Mouse (Mus musculus) kidney, embryonic 15.5 days (tissue): ENCODE measurements around the gene Fam131a. TPM values are rescaled to one million over a fixed set of nuclear protein-coding genes. Genes with fewer than 3 reads are reported as not detected.
A peak's percentile ranks its signal among the peaks of the same experiment; 100 is the strongest.

Experiments
- ATAC-seq: fragments of 200-750 bp; cut with Nextera tagmentation; replicated peaks from 2 replicates; pipeline ENCODE4 v1.8.0; 2017; ENCODE audit warnings: moderate TSS enrichment; ENCODE audit not compliant: low FRiP score
- H3K27ac ChIP-seq: fragments of 300-500 bp; sonication (generic); 2 replicates; pipeline ENCODE4 v1.5.1; 2015; ENCODE audit warnings: mild to moderate bottlenecking, inconsistent platforms
- H3K27me3 ChIP-seq: fragments of 300-500 bp; sonication (generic); 2 replicates; pipeline ENCODE4 v1.6.1; 2015; ENCODE audit warnings: inconsistent platforms
- H3K36me3 ChIP-seq: fragments of 300-500 bp; sonication (generic); 2 replicates; pipeline ENCODE4 v1.6.1; 2015; ENCODE audit warnings: inconsistent platforms
- H3K4me1 ChIP-seq: fragments of 300-500 bp; sonication (generic); 2 replicates; pipeline ENCODE4 v1.6.1; 2015; ENCODE audit warnings: inconsistent platforms
- H3K4me2 ChIP-seq: fragments of 300-500 bp; sonication (generic); 2 replicates; pipeline ENCODE4 v1.6.1; 2015; ENCODE audit warnings: moderate library complexity, mild to moderate bottlenecking, inconsistent platforms
- H3K4me3 ChIP-seq: fragments of 300-500 bp; sonication (generic); replicated peaks from 2 replicates; pipeline ENCODE4 v1.5.1; 2015; ENCODE audit warnings: mild to moderate bottlenecking, inconsistent platforms
- H3K9ac ChIP-seq: fragments of 300-500 bp; sonication (generic); 2 replicates; pipeline ENCODE4 v1.6.1; 2015; ENCODE audit warnings: mild to moderate bottlenecking, inconsistent platforms
- H3K9me3 ChIP-seq: fragments of 300-500 bp; sonication (generic); replicated peaks from 2 replicates; pipeline ENCODE4 v1.6.1; 2016; ENCODE audit warnings: inconsistent platforms
- whole genome bisulfite sequencing: fragments of 180-500 bp; shearing (Covaris S2); methylation state at CpG from one replicate; pipeline ENCODE4 v1.1.7; 2015; ENCODE audit warnings: mixed read lengths; 5-methylcytosine and 5-hydroxymethylcytosine counted together
- polyA plus RNA-seq: library from polyadenylated mRNA; unstranded; fragments of >200 nt; fragmentation: Nextera tagmentation; extraction: Ambion mirVana; gene quantifications from 2 replicates; pipeline ENCODE4 v1.2.1, GENCODE M21; 2015

Fam131a gene
- polyA plus RNA-seq, 1 experiment from 2014 or later: 6.7 TPM

DNA sequence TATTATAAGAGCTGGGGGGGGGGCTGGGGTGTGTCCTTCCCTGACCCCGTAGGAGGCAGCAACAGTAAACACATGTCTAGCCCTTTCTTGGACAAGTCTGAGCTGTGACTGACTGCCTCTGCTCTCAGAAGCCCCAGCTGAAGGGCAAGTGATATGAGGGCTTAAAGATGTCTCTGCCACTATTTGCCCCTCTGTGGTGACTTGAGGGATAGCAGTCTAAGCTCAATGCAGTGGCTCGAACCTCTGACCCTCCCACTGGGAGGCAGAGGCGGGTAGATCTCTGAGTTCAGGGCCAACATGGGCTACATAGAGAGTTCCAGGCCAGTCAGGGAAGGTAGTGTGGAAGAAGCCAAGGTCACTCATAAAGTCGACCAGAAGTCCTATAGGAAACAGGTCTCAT is 17.8 kb downstream of the Fam131a start:
- 85% methylated on average over 4 of the region's 4 CpGs for WGBS
- H3K27me3 ChIP-seq: no peaks in the 10 kb centered on the region

DNA sequence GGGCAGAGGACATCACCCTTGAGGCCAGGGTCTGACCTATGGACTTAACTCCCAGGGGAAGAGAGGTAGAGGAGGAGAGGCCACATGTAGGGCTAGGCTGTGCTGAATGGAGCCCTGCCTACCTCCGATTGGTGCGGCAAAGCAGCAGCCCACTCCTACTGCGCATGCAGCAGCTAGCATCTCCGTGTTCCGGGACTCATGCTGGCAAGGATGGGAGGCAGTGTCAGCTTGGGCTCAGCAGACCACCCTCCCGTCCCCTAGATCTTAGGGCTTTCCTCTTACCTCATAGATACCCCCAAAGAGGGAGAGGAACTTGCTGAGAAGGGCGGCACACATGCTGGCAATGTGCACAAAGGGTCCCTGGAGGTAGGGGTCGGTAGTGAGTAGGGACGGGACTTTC is 19.1 kb downstream of the Fam131a start:
- 85% methylated on average over 9 of the region's 9 CpGs for WGBS
- peaks cover 35% of the 10 kb centered on the region for H3K4me1 ChIP-seq
- H3K4me2 ChIP-seq: no peak overlapping the region
- no peak overlapping the region for H3K4me3 ChIP-seq
- H3K27me3 ChIP-seq: no peaks in the 10 kb centered on the region
- ATAC-seq: no peak
- no peak overlapping the region for H3K9ac ChIP-seq
- H3K36me3 ChIP-seq: peaks cover 57% of the 10 kb centered on the region
- H3K27ac ChIP-seq: no peak overlapping the region
- H3K9me3 ChIP-seq: no peaks in the 10 kb centered on the region

More for the DNA sequence above, 17.8 kb downstream of the Fam131a start:
- no peak overlapping the region for H3K4me3 ChIP-seq
- H3K9me3 ChIP-seq: no peaks in the 10 kb centered on the region
- H3K4me2 ChIP-seq: no peak overlapping the region
- peaks cover 24% of the 10 kb centered on the region for H3K4me1 ChIP-seq
- ATAC-seq: no peak
- no peak overlapping the region for H3K27ac ChIP-seq
- H3K9ac ChIP-seq: no peak overlapping the region
- peaks cover 70% of the 10 kb centered on the region for H3K36me3 ChIP-seq

DNA sequence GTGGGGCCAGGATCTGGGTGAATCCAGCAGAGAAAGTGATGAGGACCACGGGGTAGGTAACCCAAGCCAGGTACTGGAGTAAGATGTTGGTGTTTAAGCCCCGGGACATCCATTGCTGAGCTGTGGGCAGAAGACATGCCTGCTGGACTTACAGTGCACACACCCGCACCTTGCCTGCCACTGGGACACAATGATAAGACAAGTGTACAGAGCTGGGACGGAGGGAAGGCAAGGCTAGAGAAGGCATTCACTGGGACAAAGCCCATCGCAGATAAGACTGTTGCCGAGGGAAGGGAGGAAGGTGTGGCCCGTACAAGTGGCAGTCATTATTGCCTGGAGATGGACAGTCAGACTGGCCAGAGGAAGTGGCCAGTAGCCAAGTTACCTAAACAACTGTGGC is 19.8 kb downstream of the Fam131a start:
- WGBS: 86% methylated on average over 7 of the region's 7 CpGs
- Histone ChIP-seq H3K27me3 (no peaks in the 10 kb centered on the region), H3K4me3 (no peak overlapping the region), H3K36me3 (peaks cover 50% of the 10 kb centered on the region), H3K4me1 (peaks cover 36% of the 10 kb centered on the region), H3K27ac (no peak overlapping the region), H3K9ac (no peak overlapping the region), H3K4me2 (no peak overlapping the region), H3K9me3 (no peaks in the 10 kb centered on the region)
- ATAC-seq: no peak

DNA sequence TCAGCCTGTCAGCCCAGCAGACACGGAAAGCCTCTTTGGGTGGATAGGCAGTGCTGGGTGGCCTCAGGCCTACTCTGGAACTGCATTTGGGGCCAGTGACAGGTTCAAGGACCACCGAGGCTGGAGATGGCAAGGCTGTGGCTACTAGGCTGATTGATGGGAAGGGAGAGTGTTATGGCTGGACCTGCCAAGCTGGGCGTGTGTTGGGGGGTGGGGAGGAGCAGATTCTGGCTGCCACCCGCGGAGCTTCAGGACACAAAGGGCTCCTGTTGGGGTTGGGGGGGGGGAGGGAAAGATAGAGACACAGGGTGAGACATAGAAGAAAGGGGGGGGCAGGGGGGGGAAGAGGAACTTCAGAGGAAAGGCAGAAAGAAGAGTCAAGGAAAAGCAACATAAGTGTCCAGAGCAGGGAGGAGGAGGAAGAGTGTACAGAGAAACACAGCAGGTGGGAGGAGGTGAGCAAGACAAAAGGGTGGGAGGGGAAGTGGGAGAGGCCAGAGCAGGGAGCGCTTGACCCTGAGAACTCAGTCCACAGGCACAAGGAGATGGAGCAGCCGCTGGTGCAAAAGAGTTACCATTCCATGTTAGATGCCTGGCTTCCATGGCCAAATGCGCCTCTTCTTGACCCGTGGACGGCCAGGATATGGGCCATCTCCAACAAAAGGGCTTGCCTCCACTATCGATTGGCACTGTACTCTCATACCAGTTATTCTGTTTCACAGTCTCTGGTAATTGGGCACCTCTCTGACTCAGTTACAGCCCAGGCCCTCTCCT is 21.5 kb downstream of the Fam131a start:
- peaks cover 37% of the 10 kb centered on the region for H3K36me3 ChIP-seq
- H3K9ac ChIP-seq: peak overlapping the region; percentile 29
- peak overlapping the region; percentile 76 for H3K4me3 ChIP-seq

DNA sequence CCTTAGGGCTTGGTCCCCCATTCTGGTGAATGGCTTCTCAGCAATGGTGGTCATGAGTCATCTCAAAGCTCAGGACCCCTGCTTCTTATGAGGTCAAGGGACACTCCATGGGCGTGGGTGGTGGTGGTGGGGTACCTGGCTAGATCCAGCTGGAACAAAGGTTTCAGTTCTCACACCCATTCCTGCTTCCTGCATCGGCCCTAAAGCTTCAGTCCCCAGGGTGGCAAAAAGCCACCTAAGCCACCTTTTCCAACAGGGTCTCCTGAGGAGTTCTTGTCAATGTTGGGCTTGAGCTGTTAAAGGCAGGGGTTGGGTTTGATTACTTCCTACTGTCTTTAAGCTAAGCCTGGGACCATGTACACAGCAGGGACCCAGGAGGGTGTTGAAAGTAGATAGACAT is 22.1 kb downstream of the Fam131a start:
- Histone ChIP-seq H3K4me2 (peak overlapping the region; percentile 85), H3K4me1 (peaks cover 42% of the 10 kb centered on the region), H3K27ac (no peak overlapping the region), H3K9ac (peak overlapping the region; percentile 77), H3K27me3 (no peaks in the 10 kb centered on the region), H3K36me3 (peaks cover 41% of the 10 kb centered on the region), H3K9me3 (no peaks in the 10 kb centered on the region), H3K4me3 (peak overlapping the region; percentile 76)
- WGBS: 61% methylated on average over 2 of the region's 2 CpGs
- no peak for ATAC-seq

More for the DNA sequence above, 21.5 kb downstream of the Fam131a start:
- H3K9me3 ChIP-seq: no peaks in the 10 kb centered on the region
- no peak for ATAC-seq
- peak overlapping the region; percentile 85 for H3K4me2 ChIP-seq
- H3K27ac ChIP-seq: no peak overlapping the region
- H3K27me3 ChIP-seq: no peaks in the 10 kb centered on the region
- WGBS: 35% methylated on average over 11 of the region's 11 CpGs
- peaks cover 42% of the 10 kb centered on the region for H3K4me1 ChIP-seq

DNA sequence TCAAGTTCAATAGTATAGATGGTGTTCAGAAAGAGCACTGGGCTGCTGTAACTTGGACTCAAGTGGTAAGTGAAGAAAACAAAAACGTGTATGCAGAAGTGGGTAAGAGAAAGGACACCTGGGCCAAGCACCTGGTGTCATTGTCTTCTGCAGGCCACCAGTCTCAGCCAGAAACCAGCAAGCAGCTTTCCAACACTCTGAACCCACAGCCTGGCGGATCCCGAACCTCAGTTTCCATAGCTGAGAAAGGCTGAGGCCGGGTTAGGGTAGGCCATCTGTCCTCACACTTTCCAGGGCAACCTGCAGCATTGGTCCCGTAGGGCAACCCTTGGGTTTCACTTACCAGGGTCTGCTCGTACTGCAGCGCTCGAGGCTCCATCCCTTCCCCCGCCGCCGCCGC is 22.5 kb downstream of the Fam131a start:
- peak overlapping the region; percentile 77 for H3K9ac ChIP-seq
- peak overlapping the region; percentile 76 for H3K4me3 ChIP-seq
- H3K4me1 ChIP-seq: peaks cover 42% of the 10 kb centered on the region
- ATAC-seq: no peak
- no peaks in the 10 kb centered on the region for H3K9me3 ChIP-seq
- H3K4me2 ChIP-seq: peak overlapping the region; percentile 85
- peak overlapping the region; percentile 99 for H3K27ac ChIP-seq
- H3K27me3 ChIP-seq: no peaks in the 10 kb centered on the region
- 1% methylated on average over 12 of the region's 12 CpGs for WGBS
- peaks cover 41% of the 10 kb centered on the region for H3K36me3 ChIP-seq

DNA sequence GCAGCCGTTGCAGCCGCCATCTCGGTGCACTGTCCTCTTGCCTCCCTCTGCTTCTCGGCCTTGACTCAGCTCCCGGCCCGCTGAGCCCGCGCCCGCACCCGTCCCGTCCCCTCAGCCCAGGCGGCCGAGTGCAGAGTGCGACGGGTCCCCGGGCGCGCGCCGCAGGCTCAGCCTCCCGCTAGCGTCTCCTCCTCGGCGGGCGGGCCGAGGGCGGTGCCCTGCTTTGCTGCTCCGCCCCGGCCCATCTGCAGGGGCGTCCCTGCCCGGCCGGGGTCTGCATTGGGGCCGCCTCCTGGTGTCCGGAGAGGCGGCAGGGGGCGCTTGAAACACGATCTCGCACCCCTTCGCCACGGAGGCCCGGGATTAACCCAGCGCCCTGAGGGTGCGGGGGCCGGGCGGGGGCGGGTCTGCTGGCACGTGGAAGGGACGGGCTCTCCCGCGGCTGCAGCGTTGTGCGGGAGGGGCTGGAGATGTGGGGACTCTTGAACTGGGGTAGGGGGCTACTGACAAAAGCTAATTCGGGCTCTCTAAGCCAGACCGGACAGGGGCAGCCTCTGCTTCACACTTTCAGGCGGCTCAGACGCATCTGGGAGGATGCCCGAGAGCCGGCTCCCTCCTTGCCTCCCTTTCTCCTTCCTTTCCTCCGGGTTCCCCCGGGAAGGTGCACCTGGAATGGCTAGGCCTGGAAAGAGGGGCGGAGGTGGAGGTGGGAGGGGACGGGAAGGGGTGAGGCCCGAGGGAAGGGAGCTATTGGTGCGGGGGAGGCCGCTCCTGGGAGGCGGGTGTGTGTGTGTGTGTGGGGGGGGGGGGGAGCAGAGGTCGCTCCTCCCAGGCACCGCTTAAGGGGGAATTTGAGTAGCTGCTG is 23.2 kb downstream of the Fam131a start:
- Histone ChIP-seq H3K4me3 (peak overlapping the region; percentile 76), H3K4me1 (peaks cover 42% of the 10 kb centered on the region), H3K9me3 (no peaks in the 10 kb centered on the region), H3K27ac (peak overlapping the region; percentile 99), H3K27me3 (no peaks in the 10 kb centered on the region), H3K9ac (peak overlapping the region; percentile 77), H3K36me3 (peaks cover 42% of the 10 kb centered on the region), H3K4me2 (peak overlapping the region; percentile 85)
- ATAC-seq: peak; percentile 90
- under 1% methylated on average over 68 of the region's 68 CpGs for WGBS

DNA sequence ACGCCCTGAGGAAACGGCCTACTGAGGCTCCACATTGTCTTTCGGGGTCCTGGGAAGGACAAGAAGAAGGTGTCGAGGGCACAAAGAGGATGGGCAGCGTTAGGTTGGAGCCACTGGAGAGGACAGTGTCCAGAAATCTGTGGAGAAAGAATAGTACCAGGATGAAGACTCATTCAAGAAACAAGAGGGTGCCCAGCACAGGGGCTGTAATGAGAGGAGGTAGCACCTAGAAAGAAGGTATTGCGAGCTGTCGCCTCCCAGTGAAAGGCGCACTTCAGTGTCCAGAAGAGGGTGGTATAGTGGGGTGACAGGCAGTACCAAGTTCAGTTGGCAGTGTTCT is 23.8 kb downstream of the Fam131a start:
- peak overlapping the region; percentile 99 for H3K27ac ChIP-seq
- H3K4me2 ChIP-seq: peak overlapping the region; percentile 85
- H3K27me3 ChIP-seq: no peaks in the 10 kb centered on the region
- no peak for ATAC-seq
- peaks cover 42% of the 10 kb centered on the region for H3K36me3 ChIP-seq
- H3K9me3 ChIP-seq: no peaks in the 10 kb centered on the region
- WGBS: under 1% methylated on average over 8 of the region's 8 CpGs
- peaks cover 42% of the 10 kb centered on the region for H3K4me1 ChIP-seq
- peak overlapping the region; percentile 76 for H3K4me3 ChIP-seq
- peak overlapping the region; percentile 77 for H3K9ac ChIP-seq

DNA sequence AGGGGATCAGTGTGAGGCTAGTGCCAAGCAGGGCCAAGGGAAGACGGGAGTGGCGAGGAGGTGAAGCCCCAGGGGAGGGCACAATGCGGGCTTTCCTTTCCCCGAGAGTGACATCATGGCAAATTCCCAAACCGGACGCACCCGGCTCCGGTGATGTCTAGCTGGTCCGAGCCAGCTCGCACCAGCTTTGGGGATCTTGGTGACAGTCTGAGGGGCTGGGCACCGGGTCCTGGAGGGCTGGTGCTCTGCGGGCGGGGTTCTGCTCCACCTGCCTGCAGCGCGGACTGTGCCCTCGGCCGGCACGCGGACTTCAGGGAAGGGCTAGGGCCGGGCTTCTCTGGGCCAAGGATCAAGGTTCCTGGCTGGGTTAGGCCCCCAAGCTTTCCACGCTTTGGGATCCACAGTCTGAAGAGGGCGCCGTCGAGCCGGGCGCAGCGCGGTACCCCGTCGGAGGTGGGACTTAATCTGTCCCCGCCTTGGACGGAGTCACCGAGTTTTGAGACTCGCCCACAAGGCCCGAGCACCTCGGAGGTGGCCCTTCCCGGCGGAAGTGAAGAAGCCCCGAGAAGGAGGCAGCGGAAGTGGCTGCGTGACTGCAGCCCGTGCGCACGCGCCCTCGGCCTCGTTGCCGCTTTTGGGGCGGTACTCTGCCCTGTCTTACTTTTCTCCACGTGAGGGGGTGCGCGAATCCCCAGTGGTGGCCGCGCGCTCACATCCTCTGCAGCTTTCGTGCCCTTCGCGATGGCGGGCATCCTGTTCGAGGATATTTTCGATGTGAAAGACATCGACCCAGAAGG is 24.3 kb downstream of the Fam131a start, which contains the start of the genes Polr2h and Clcn2:
Polr2h (plus strand) TSS at position 485 of the 797 bp plus-strand sequence.
Clcn2 (minus strand) TSS at position 566 of the 797 bp plus-strand sequence.
- Histone ChIP-seq H3K4me1 (peaks cover 42% of the 10 kb centered on the region), H3K27ac (peak within 1 kb of the TSS; percentile 99), H3K9ac (peak within 1 kb of the TSS; percentile 77), H3K9me3 (no peaks in the 10 kb centered on the region), H3K36me3 (peaks cover 42% of the 10 kb centered on the region), H3K27me3 (no peaks in the 10 kb centered on the region), H3K4me2 (peak within 1 kb of the TSS; percentile 85), H3K4me3 (peak within 1 kb of the TSS; percentile 76)
- ATAC-seq: peak; percentile 82
- under 1% methylated on average over 61 of the region's 62 CpGs for WGBS

DNA sequence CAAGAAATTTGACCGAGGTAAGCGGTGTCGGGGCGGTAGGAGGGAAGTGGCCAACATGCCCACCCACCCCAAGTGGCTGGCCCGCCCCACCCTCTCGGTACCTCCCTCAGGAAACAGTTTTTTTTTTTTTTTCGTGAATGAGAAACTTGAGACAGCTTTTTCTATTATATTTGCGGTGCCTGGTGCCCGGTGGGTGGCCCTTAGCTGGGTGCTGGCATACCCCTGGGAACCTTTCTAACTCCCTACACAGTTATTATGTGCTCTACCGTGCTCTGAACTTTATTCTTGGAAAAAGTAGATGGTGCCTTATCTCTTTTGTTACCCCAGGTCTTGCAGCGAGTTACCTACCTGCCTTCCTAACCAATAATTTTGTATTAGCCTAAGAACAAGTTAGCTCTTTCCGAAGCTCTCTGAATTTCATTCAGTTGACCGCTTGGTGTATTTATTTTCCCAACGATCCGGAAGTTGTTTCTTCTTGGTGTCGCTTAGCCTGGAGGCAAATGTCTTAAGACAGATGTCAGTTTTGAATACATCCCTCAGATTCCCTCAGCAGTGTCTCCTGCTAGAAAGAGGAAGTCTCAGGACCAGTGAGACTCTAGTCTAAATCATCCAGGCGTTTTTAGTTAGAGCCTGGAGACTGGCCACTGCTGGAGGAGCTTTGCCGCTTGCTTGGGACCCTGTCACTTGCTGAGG is 25.1 kb downstream of the Fam131a start:
- Histone ChIP-seq H3K27me3 (no peaks in the 10 kb centered on the region), H3K4me2 (peak overlapping the region; percentile 85), H3K27ac (peak overlapping the region; percentile 99), H3K9ac (peak overlapping the region; percentile 77), H3K4me3 (peak overlapping the region; percentile 76), H3K9me3 (no peaks in the 10 kb centered on the region), H3K4me1 (peaks cover 44% of the 10 kb centered on the region), H3K36me3 (peaks cover 39% of the 10 kb centered on the region)
- WGBS: under 1% methylated on average over 18 of the region's 18 CpGs
- ATAC-seq: peak; percentile 15

DNA sequence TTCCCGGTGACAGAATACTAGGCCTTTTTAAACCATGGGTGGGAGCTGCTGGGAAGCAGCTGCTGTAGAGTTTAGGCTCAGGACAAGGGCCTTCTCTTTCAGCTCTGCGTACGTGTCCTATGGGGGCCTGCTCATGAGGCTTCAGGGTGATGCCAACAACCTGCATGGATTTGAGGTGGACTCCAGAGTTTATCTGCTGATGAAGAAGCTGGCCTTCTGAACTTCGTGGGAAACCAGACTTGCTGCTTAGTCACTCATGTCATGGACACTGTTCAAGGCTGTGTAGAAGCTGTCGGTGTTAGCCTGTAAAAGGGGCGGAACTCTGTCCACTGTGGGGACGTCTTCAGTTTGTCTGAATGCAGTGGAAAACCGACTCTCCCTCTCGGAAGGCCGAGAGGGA is 28.8 kb downstream of the Fam131a start:
- H3K9me3 ChIP-seq: no peaks in the 10 kb centered on the region
- H3K27ac ChIP-seq: no peak overlapping the region
- H3K4me3 ChIP-seq: no peak overlapping the region
- H3K36me3 ChIP-seq: peaks cover 35% of the 10 kb centered on the region
- H3K4me1 ChIP-seq: peaks cover 13% of the 10 kb centered on the region
- H3K9ac ChIP-seq: no peak overlapping the region
- ATAC-seq: no peak
- H3K4me2 ChIP-seq: no peak overlapping the region
- WGBS: 86% methylated on average over 10 of the region's 10 CpGs
- no peaks in the 10 kb centered on the region for H3K27me3 ChIP-seq
